8 mouse cellular contexts compared by ENCODE assay signal in the genomic region with DNA sequence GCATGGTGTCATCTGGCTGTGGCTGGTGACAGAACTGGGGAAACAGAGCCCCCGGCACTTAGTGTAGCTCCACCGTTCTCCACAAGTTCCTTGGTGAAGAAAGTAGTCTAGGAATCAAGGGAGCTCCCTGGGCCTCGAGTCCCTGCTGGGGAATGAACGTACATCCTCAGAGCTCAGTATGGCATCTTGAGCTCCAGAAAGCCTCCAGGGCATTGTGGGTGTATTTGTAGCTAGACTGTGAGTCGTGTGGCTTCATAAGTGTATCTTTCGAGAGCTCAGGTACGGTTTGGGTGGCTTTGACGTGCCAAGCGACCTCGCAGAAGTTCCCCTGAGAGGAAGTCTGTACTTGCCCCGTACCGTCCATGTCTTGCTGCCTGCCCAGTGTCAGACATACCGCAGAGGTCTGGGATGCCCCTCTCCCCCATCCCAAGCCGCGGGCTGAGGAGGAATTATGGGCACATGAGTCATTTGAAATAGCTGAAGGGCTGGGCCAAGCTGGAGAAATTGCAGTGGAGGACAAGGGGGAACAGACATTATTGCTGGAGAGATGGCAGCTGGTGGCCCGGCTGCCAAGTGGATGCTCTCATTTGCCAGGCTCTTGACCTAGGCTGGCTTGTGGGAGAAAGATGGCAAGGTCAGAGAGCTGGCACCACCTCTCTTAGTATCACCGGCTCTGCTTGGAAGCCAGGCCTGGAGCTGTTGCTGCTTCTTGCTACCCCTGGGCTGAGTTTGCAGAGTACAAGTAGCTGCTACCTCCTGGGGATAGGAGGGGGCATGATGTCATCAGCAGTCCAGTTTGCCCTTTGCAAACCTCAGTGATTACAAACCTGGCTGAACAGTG. TPM values are rescaled to one million over a fixed set of nuclear protein-coding genes. Genes with fewer than 3 reads are reported as not detected.
A peak's percentile ranks its signal among the peaks of the same experiment; 100 is the strongest.
DNase-seq lines count a peak whose midpoint lies in the region; ATAC-seq and TF ChIP-seq lines count a peak whose summit lies in the region.

No protein-coding gene starts in this region.

- no peak for ATAC-seq in neural tube, embryonic 13.5 days (ENCODE audit: low read depth)
- ATAC-seq in neural tube, embryonic 15.5 days (ENCODE audit: low FRiP score), result no peak
- no peak for ATAC-seq in stomach, postnatal 0 days (ENCODE audit: low FRiP score, low TSS enrichment)
- no peak for ATAC-seq in megakaryocyte-erythroid progenitor cell, adult 5-6 weeks (replicated peaks; ENCODE audit: low FRiP score, low TSS enrichment, poor library complexity, severe bottlenecking)
- no peak for ATAC-seq in midbrain, postnatal 0 days (ENCODE audit: low FRiP score)

- H3K36me3 ChIP-seq in neural tube, embryonic 13.5 days, result no peaks in the 10 kb centered on the region
- H3K36me3 ChIP-seq in neural tube, embryonic 15.5 days, result no peaks in the 10 kb centered on the region
- H3K36me3 ChIP-seq in stomach, postnatal 0 days (ENCODE audit: control insufficient read depth, insufficient read depth, low read length), result no peaks in the 10 kb centered on the region
- H3K36me3 ChIP-seq in midbrain, postnatal 0 days (ENCODE audit: insufficient read depth, low read length), result no peaks in the 10 kb centered on the region

- no peak for TF ChIP-seq CTCF in stomach, postnatal 0 days (IDR thresholded peaks at IDR 0.05; ENCODE audit: low read depth)
- no peak for TF ChIP-seq CTCF in midbrain, postnatal 0 days (IDR thresholded peaks at IDR 0.05)

- H3K4me1 ChIP-seq in neural tube, embryonic 13.5 days (replicated peaks), result peaks cover 68% of the 10 kb centered on the region
- H3K4me1 ChIP-seq in neural tube, embryonic 15.5 days, result peaks cover 45% of the 10 kb centered on the region
- H3K4me1 ChIP-seq in stomach, postnatal 0 days (replicated peaks; ENCODE audit: control insufficient read depth, insufficient read depth), result no peaks in the 10 kb centered on the region; the same call in 1 of the 2 replicates
- peaks cover 6% of the 10 kb centered on the region; the same call in 1 of the 2 replicates for H3K4me1 ChIP-seq in midbrain, postnatal 0 days (ENCODE audit: insufficient read depth, low read length)

- H3K9me3 ChIP-seq in neural tube, embryonic 13.5 days, result no peaks in the 10 kb centered on the region
- H3K9me3 ChIP-seq in neural tube, embryonic 15.5 days (replicated peaks), result no peaks in the 10 kb centered on the region
- no peaks in the 10 kb centered on the region for H3K9me3 ChIP-seq in stomach, postnatal 0 days (ENCODE audit: control insufficient read depth, low read length)
- no peaks in the 10 kb centered on the region for H3K9me3 ChIP-seq in midbrain, postnatal 0 days (ENCODE audit: low read length)

- no peak overlapping the region for H3K4me3 ChIP-seq in neural tube, embryonic 13.5 days
- no peak overlapping the region for H3K4me3 ChIP-seq in neural tube, embryonic 15.5 days (replicated peaks)
- H3K4me3 ChIP-seq in stomach, postnatal 0 days (ENCODE audit: low read depth, low read length), result no peak overlapping the region
- no peak overlapping the region for H3K4me3 ChIP-seq in midbrain, postnatal 0 days (ENCODE audit: low read depth, low read length)

- no peak overlapping the region for H3K27ac ChIP-seq in neural tube, embryonic 13.5 days (replicated peaks)
- H3K27ac ChIP-seq in neural tube, embryonic 15.5 days (replicated peaks), result no peak overlapping the region
- H3K27ac ChIP-seq in stomach, postnatal 0 days (replicated peaks), result peak overlapping the region; percentile 30; the same call in 1 of the 2 replicates
- H3K27ac ChIP-seq in midbrain, postnatal 0 days (ENCODE audit: low read depth, low read length), result no peak overlapping the region

- intact Hi-C loops in heart, postnatal 10 days (cut with DNase I), result no loop called here

- 88% methylated on average over 17 of the region's 17 CpGs for WGBS in neural tube, embryonic 13.5 days
- 87% methylated on average over 17 of the region's 17 CpGs for WGBS in neural tube, embryonic 15.5 days
- WGBS in stomach, postnatal 0 days, result 77% methylated on average over 17 of the region's 17 CpGs
- 89% methylated on average over 17 of the region's 17 CpGs for WGBS in midbrain, postnatal 0 days

- peaks cover 5% of the 10 kb centered on the region; the same call in 1 of the 2 replicates for H3K27me3 ChIP-seq in neural tube, embryonic 13.5 days
- 0 out of 2 replicates have a peak, but pooled peaks cover 3% of the 10 kb centered on the region for H3K27me3 ChIP-seq in neural tube, embryonic 15.5 days (replicated peaks)
- no peaks in the 10 kb centered on the region for H3K27me3 ChIP-seq in stomach, postnatal 0 days (ENCODE audit: control insufficient read depth, insufficient read depth, low read length)
- H3K27me3 ChIP-seq in midbrain, postnatal 0 days (ENCODE audit: insufficient read depth, low read length), result no peaks in the 10 kb centered on the region

- peak; percentile 69 for DNase-seq in cerebellum, adult 11-12 months
- no peak for DNase-seq in cerebellum, postnatal 4 days (ENCODE audit: low spot score in 2 of 2)
- peak; percentile 54 to 55 for DNase-seq in heart, postnatal 10 days
- DNase-seq in stomach, postnatal 0 days (ENCODE audit: low spot score), result no peak
- no peak for DNase-seq in midbrain, postnatal 0 days (ENCODE audit: low spot score)

- no peak overlapping the region for H3K4me2 ChIP-seq in neural tube, embryonic 13.5 days
- H3K4me2 ChIP-seq in neural tube, embryonic 15.5 days, result no peak overlapping the region
- no peak overlapping the region for H3K4me2 ChIP-seq in stomach, postnatal 0 days (replicated peaks; ENCODE audit: low read depth)
- no peak overlapping the region for H3K4me2 ChIP-seq in midbrain, postnatal 0 days (ENCODE audit: low read depth, low read length, poor library complexity, severe bottlenecking)

- H3K9ac ChIP-seq in neural tube, embryonic 13.5 days, result peak overlapping the region; percentile 32; the same call in 1 of the 2 replicates
- H3K9ac ChIP-seq in neural tube, embryonic 15.5 days (replicated peaks), result no peak overlapping the region
- H3K9ac ChIP-seq in stomach, postnatal 0 days (ENCODE audit: low read length), result no peak overlapping the region
- no peak overlapping the region for H3K9ac ChIP-seq in midbrain, postnatal 0 days (replicated peaks; ENCODE audit: low read length, poor library complexity, severe bottlenecking)

- no peak for TF ChIP-seq EP300 in stomach, postnatal 0 days (optimal IDR thresholded peaks at IDR 0.05)

RNA-seq across cellular contexts. Expression of a gene that starts 2.9 kb away (rescaled TPM):
- 28.9 and 29.5 TPM in 2 replicates for polyA plus RNA-seq in neural tube, embryonic 13.5 days (2015; fragmentation: Nextera tagmentation; extraction: Ambion mirVana)
- polyA plus RNA-seq in neural tube, embryonic 15.5 days (2015; fragmentation: Nextera tagmentation; extraction: Ambion mirVana), result 31.4 and 40.2 TPM in 2 replicates
- total RNA-seq in heart, postnatal 10 days (2021), result 10 to 100 TPM; 48.3 to 61.0 TPM
- polyA plus RNA-seq in stomach, postnatal 0 days (2015; fragmentation: Nextera tagmentation; extraction: Ambion mirVana), result 29.2 and 30.2 TPM in 2 replicates
- 37.4 and 43.4 TPM in 2 replicates for total RNA-seq in megakaryocyte-erythroid progenitor cell, adult 5-6 weeks (2014; fragmentation: Nextera tagmentation)
- total RNA-seq in megakaryocyte-erythroid progenitor cell, adult 5-6 weeks (2017), result 17.6 and 27.3 TPM in 2 replicates
- 37.3 and 41.1 TPM in 2 replicates for total RNA-seq in midbrain, postnatal 0 days (2014; rRNA removed)
- 37.1 and 37.8 TPM in 2 replicates for polyA plus RNA-seq in midbrain, postnatal 0 days (2015; fragmentation: Nextera tagmentation; extraction: Ambion mirVana)

RNA-seq across cellular contexts. Expression of a gene that starts 23.8 kb away (rescaled TPM):
- polyA plus RNA-seq in neural tube, embryonic 13.5 days (2015; fragmentation: Nextera tagmentation; extraction: Ambion mirVana), result 4.5 and 7.6 TPM in 2 replicates
- 5.8 and 6.2 TPM in 2 replicates for polyA plus RNA-seq in neural tube, embryonic 15.5 days (2015; fragmentation: Nextera tagmentation; extraction: Ambion mirVana)
- total RNA-seq in heart, postnatal 10 days (2021), result under 1 TPM; 0.35 to 0.81 TPM
- 1.7 and 2.0 TPM in 2 replicates for polyA plus RNA-seq in stomach, postnatal 0 days (2015; fragmentation: Nextera tagmentation; extraction: Ambion mirVana)
- total RNA-seq in megakaryocyte-erythroid progenitor cell, adult 5-6 weeks (2014; fragmentation: Nextera tagmentation), result not detected in 2 replicates
- not detected in 2 replicates for total RNA-seq in megakaryocyte-erythroid progenitor cell, adult 5-6 weeks (2017)
- 7.2 and 11.5 TPM in 2 replicates for total RNA-seq in midbrain, postnatal 0 days (2014; rRNA removed)
- 13.1 and 13.2 TPM in 2 replicates for polyA plus RNA-seq in midbrain, postnatal 0 days (2015; fragmentation: Nextera tagmentation; extraction: Ambion mirVana)

RNA-seq across cellular contexts. Expression of a gene that starts 27.1 kb away (rescaled TPM):
- polyA plus RNA-seq in neural tube, embryonic 13.5 days (2015; fragmentation: Nextera tagmentation; extraction: Ambion mirVana), result 3.4 and 4.0 TPM in 2 replicates
- polyA plus RNA-seq in neural tube, embryonic 15.5 days (2015; fragmentation: Nextera tagmentation; extraction: Ambion mirVana), result 1.7 and 2.5 TPM in 2 replicates
- 1 to 10 TPM; 3.1 to 3.2 TPM for total RNA-seq in heart, postnatal 10 days (2021)
- polyA plus RNA-seq in stomach, postnatal 0 days (2015; fragmentation: Nextera tagmentation; extraction: Ambion mirVana), result 1.9 and 2.2 TPM in 2 replicates
- not detected in 2 replicates for total RNA-seq in megakaryocyte-erythroid progenitor cell, adult 5-6 weeks (2014; fragmentation: Nextera tagmentation)
- not detected in 2 replicates for total RNA-seq in megakaryocyte-erythroid progenitor cell, adult 5-6 weeks (2017)
- total RNA-seq in midbrain, postnatal 0 days (2014; rRNA removed), result 1.6 and 2.4 TPM in 2 replicates
- polyA plus RNA-seq in midbrain, postnatal 0 days (2015; fragmentation: Nextera tagmentation; extraction: Ambion mirVana), result 2.5 and 2.9 TPM in 2 replicates

RNA-seq across cellular contexts. Expression of a gene that starts 46.8 kb away (rescaled TPM):
- polyA plus RNA-seq in neural tube, embryonic 13.5 days (2015; fragmentation: Nextera tagmentation; extraction: Ambion mirVana), result 29.7 and 34.2 TPM in 2 replicates
- 29.7 and 31.0 TPM in 2 replicates for polyA plus RNA-seq in neural tube, embryonic 15.5 days (2015; fragmentation: Nextera tagmentation; extraction: Ambion mirVana)
- total RNA-seq in heart, postnatal 10 days (2021), result 10 to 100 TPM; 19.2 to 22.0 TPM
- 12.4 and 12.9 TPM in 2 replicates for polyA plus RNA-seq in stomach, postnatal 0 days (2015; fragmentation: Nextera tagmentation; extraction: Ambion mirVana)
- 32.1 and 33.3 TPM in 2 replicates for total RNA-seq in megakaryocyte-erythroid progenitor cell, adult 5-6 weeks (2014; fragmentation: Nextera tagmentation)
- 14.7 and 22.6 TPM in 2 replicates for total RNA-seq in megakaryocyte-erythroid progenitor cell, adult 5-6 weeks (2017)
- 19.8 and 20.8 TPM in 2 replicates for total RNA-seq in midbrain, postnatal 0 days (2014; rRNA removed)
- 27.4 and 29.0 TPM in 2 replicates for polyA plus RNA-seq in midbrain, postnatal 0 days (2015; fragmentation: Nextera tagmentation; extraction: Ambion mirVana)

Comparison
In these comparisons a context has a peak if more than half of its experiments do, and no peak if none do; other contexts are left out.
1. DNase-seq: peak in cerebellum, adult 11-12 months (single experiment) and heart, postnatal 10 days (2 of 2); none in cerebellum, postnatal 4 days (0 of 2), stomach, postnatal 0 days (single experiment) and midbrain, postnatal 0 days (single experiment).